Mouse (Mus musculus): Measurements from ENCODE around the gene Cpt1c. TPM values are rescaled to one million over a fixed set of nuclear protein-coding genes. Genes with fewer than 3 reads are reported as not detected.

Gene Cpt1c
- total and polyA plus RNA-seq, 2 experiments from 2014 or later, result 54.0 to 88.1 TPM

DNA sequence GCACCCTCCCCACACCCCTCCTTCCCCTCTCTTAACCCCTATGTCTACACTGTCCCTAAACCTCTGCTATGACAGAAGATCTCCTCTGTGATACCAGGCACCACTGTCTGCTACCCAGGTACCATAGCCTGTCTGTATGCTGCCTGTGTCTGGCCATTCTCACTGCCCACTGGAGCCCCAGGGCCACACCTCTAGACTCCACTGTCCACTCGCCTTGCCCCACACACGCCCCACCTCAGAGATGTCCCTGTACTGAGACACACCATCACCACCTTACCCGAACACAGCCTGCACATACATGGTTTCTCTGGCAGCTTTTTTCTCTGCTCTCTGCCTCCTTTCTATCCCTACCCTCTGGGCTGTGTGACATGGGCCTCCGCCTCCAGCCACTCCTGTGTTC, 57.8 kb downstream of the Cpt1c start:
- no peaks in the 10 kb centered on the region for H3K27me3 ChIP-seq (ENCODE audit: insufficient read depth, low read length)
- no peak overlapping the region for H3K9ac ChIP-seq (replicated peaks; ENCODE audit: low read length, poor library complexity, severe bottlenecking)
- no peak overlapping the region for H3K27ac ChIP-seq (ENCODE audit: low read depth, low read length)
- 93% methylated on average over 4 of the region's 4 CpGs for WGBS
- TF ChIP-seq CTCF (IDR thresholded peaks at IDR 0.05), result no peak
- DNase-seq (ENCODE audit: low spot score), result no peak
- H3K4me1 ChIP-seq (ENCODE audit: insufficient read depth, low read length), result no peaks in the 10 kb centered on the region
- peaks cover 28% of the 10 kb centered on the region for H3K36me3 ChIP-seq (ENCODE audit: insufficient read depth, low read length)
- no peak for ATAC-seq (ENCODE audit: low FRiP score)
- H3K4me2 ChIP-seq (ENCODE audit: low read depth, low read length, poor library complexity, severe bottlenecking), result no peak overlapping the region
- H3K9me3 ChIP-seq (ENCODE audit: low read length), result no peaks in the 10 kb centered on the region
- H3K4me3 ChIP-seq (ENCODE audit: low read depth, low read length), result no peak overlapping the region

DNA sequence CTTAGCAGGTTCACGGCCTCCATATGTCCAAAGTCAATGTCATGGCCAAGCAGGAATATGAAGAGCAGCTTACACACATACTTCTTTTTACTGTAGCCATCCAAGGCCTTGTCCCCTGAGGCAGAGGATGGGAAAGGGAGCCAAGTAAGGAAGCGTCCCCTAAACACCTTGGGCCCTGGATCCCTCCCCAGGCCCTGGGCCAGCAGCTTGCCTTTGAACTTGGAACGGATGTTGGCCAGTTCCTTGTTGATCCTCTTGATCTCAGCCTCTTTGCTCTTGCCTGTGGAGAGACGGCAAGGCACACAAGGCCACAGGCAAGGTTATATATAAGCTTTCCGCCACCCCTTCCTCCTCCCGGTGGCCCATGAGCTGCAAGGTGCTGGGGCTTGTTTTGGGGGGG, 58.5 kb downstream of the Cpt1c start:
- Histone ChIP-seq H3K4me3 (ENCODE audit: low read depth, low read length) (no peak overlapping the region), H3K27me3 (ENCODE audit: insufficient read depth, low read length) (no peaks in the 10 kb centered on the region), H3K9me3 (ENCODE audit: low read length) (no peaks in the 10 kb centered on the region), H3K27ac (ENCODE audit: low read depth, low read length) (no peak overlapping the region), H3K4me1 (ENCODE audit: insufficient read depth, low read length) (no peaks in the 10 kb centered on the region), H3K9ac (replicated peaks; ENCODE audit: low read length, poor library complexity, severe bottlenecking) (no peak overlapping the region), H3K4me2 (ENCODE audit: low read depth, low read length, poor library complexity, severe bottlenecking) (no peak overlapping the region), H3K36me3 (ENCODE audit: insufficient read depth, low read length) (peaks cover 28% of the 10 kb centered on the region)
- ATAC-seq (ENCODE audit: low FRiP score) (no peak), DNase-seq (ENCODE audit: low spot score) (no peak)
- no peak for TF ChIP-seq CTCF (IDR thresholded peaks at IDR 0.05)
- WGBS, result 88% methylated on average over 6 of the region's 6 CpGs

DNA sequence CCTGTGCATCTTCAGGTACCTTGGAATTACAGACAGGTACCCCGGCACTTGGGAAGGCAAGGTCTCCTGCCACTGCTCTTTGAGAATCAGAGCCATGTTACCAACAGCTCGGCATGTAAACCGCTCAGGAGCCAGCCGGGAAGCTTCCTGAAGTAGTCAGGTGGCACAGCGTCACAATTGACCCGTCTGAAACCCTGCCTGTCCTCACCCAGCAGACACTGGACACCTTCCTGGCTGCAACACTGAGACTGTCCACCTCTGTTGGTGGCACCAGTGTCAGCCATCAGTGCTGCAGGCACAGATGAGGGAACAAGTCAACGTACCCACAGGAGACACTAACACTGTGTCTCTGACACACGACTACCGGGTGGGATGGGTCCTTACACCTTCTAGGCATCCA, 59.3 kb downstream of the Cpt1c start:
- DNase-seq (ENCODE audit: low spot score) (no peak), ATAC-seq (ENCODE audit: low FRiP score) (no peak)
- no peak overlapping the region for H3K4me2 ChIP-seq (ENCODE audit: low read depth, low read length, poor library complexity, severe bottlenecking)
- H3K27ac ChIP-seq (ENCODE audit: low read depth, low read length), result no peak overlapping the region
- no peak overlapping the region for H3K4me3 ChIP-seq (ENCODE audit: low read depth, low read length)
- no peaks in the 10 kb centered on the region for H3K4me1 ChIP-seq (ENCODE audit: insufficient read depth, low read length)
- H3K9me3 ChIP-seq (ENCODE audit: low read length), result no peaks in the 10 kb centered on the region
- no peak for TF ChIP-seq CTCF (IDR thresholded peaks at IDR 0.05)
- H3K36me3 ChIP-seq (ENCODE audit: insufficient read depth, low read length), result peaks cover 36% of the 10 kb centered on the region
- no peaks in the 10 kb centered on the region for H3K27me3 ChIP-seq (ENCODE audit: insufficient read depth, low read length)
- 91% methylated on average over 9 of the region's 9 CpGs for WGBS
- no peak overlapping the region for H3K9ac ChIP-seq (replicated peaks; ENCODE audit: low read length, poor library complexity, severe bottlenecking)

DNA sequence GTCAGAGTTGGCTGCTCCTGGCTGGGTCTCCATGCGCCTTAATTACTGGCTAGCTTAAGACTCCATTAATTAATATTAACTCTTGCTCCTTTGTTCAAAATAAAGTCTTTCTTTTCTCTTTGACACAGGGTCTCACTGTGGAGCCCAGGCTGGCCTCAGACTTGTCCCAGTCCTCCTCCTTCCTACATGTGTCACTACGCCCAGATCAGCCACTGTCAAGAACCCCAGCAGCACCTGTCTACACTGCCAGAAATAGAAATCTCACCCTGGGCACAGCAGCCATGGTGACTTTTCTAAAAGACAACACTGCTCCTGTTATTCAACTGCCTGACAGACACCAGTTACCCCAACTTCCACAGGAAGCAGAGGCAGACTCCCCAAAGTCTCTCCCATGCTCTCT, 60.3 kb downstream of the Cpt1c start:
- WGBS, result 83% methylated on average over 2 of the region's 2 CpGs
- Histone ChIP-seq H3K27me3 (ENCODE audit: insufficient read depth, low read length) (no peaks in the 10 kb centered on the region), H3K36me3 (ENCODE audit: insufficient read depth, low read length) (peaks cover 44% of the 10 kb centered on the region), H3K27ac (ENCODE audit: low read depth, low read length) (0 out of 2 replicates have a peak overlapping the region, but pooled peaks have one; percentile 32), H3K9ac (replicated peaks; ENCODE audit: low read length, poor library complexity, severe bottlenecking) (no peak overlapping the region), H3K9me3 (ENCODE audit: low read length) (no peaks in the 10 kb centered on the region), H3K4me3 (ENCODE audit: low read depth, low read length) (no peak overlapping the region), H3K4me2 (ENCODE audit: low read depth, low read length, poor library complexity, severe bottlenecking) (no peak overlapping the region), H3K4me1 (ENCODE audit: insufficient read depth, low read length) (no peaks in the 10 kb centered on the region)
- no peak for ATAC-seq (ENCODE audit: low FRiP score)
- DNase-seq (ENCODE audit: low spot score), result no peak
- no peak for TF ChIP-seq CTCF (IDR thresholded peaks at IDR 0.05)

Small RNA genes within 50 kb of the gene (microRNA-seq; reads per million reads assigned to microRNA genes)
- not detected for gene Mir7054 (ENCODE audit: borderline number of aligned reads)

Other genes with a start within 250 kb of the Cpt1c start
Only the 30 nearest of the 35 such genes appear.
- 51.4 and 65.9 TPM in 2 replicates for gene Nup62, start 158.8 kb downstream of the Cpt1c start, total RNA-seq (2014; rRNA removed)
- 45.8 and 46.9 TPM in 2 replicates for gene Nup62, start 158.8 kb downstream of the Cpt1c start, polyA plus RNA-seq (2015; fragmentation: Nextera tagmentation; extraction: Ambion mirVana)
- not detected in 2 replicates for gene Il4i1, start 158.5 kb downstream of the Cpt1c start, total RNA-seq (2014; rRNA removed)
- 0.62 and 1.1 TPM in 2 replicates for gene Il4i1, start 158.5 kb downstream of the Cpt1c start, polyA plus RNA-seq (2015; fragmentation: Nextera tagmentation; extraction: Ambion mirVana)
- gene Atf5, start 158.2 kb downstream of the Cpt1c start, total RNA-seq (2014; rRNA removed), result 4.8 and 6.8 TPM in 2 replicates
- gene Atf5, start 158.2 kb downstream of the Cpt1c start, polyA plus RNA-seq (2015; fragmentation: Nextera tagmentation; extraction: Ambion mirVana), result 3.4 and 3.7 TPM in 2 replicates
- gene Akt1s1, start 125.9 kb downstream of the Cpt1c start, total RNA-seq (2014; rRNA removed), result 104 and 120 TPM in 2 replicates
- gene Akt1s1, start 125.9 kb downstream of the Cpt1c start, polyA plus RNA-seq (2015; fragmentation: Nextera tagmentation; extraction: Ambion mirVana), result 89.1 and 91.0 TPM in 2 replicates
- gene Tbc1d17, start 125.8 kb downstream of the Cpt1c start, total RNA-seq (2014; rRNA removed), result 79.7 and 129 TPM in 2 replicates
- gene Tbc1d17, start 125.8 kb downstream of the Cpt1c start, polyA plus RNA-seq (2015; fragmentation: Nextera tagmentation; extraction: Ambion mirVana), result 115 and 126 TPM in 2 replicates
- 29.5 and 32.4 TPM in 2 replicates for gene Pnkp, start 117.7 kb downstream of the Cpt1c start, total RNA-seq (2014; rRNA removed)
- 31.2 and 31.5 TPM in 2 replicates for gene Pnkp, start 117.7 kb downstream of the Cpt1c start, polyA plus RNA-seq (2015; fragmentation: Nextera tagmentation; extraction: Ambion mirVana)
- gene Ptov1, start 105.1 kb downstream of the Cpt1c start, total RNA-seq (2014; rRNA removed), result 484 and 500 TPM in 2 replicates
- gene Ptov1, start 105.1 kb downstream of the Cpt1c start, polyA plus RNA-seq (2015; fragmentation: Nextera tagmentation; extraction: Ambion mirVana), result 430 and 439 TPM in 2 replicates
- 153 and 182 TPM in 2 replicates for gene Med25, start 82.1 kb downstream of the Cpt1c start, total RNA-seq (2014; rRNA removed)
- gene Med25, start 82.1 kb downstream of the Cpt1c start, polyA plus RNA-seq (2015; fragmentation: Nextera tagmentation; extraction: Ambion mirVana), result 150 and 154 TPM in 2 replicates
- gene Fuz, start 78.8 kb downstream of the Cpt1c start, total RNA-seq (2014; rRNA removed), result 18.5 and 22.4 TPM in 2 replicates
- gene Fuz, start 78.8 kb downstream of the Cpt1c start, polyA plus RNA-seq (2015; fragmentation: Nextera tagmentation; extraction: Ambion mirVana), result 14.8 and 15.4 TPM in 2 replicates
- 208 and 238 TPM in 2 replicates for gene Ap2a1, start 45.4 kb downstream of the Cpt1c start, total RNA-seq (2014; rRNA removed)
- gene Ap2a1, start 45.4 kb downstream of the Cpt1c start, polyA plus RNA-seq (2015; fragmentation: Nextera tagmentation; extraction: Ambion mirVana), result 128 and 129 TPM in 2 replicates
- not detected in 2 replicates for gene Tsks, start 31.6 kb downstream of the Cpt1c start, total RNA-seq (2014; rRNA removed)
- 0.12 and 0.17 TPM in 2 replicates for gene Tsks, start 31.6 kb downstream of the Cpt1c start, polyA plus RNA-seq (2015; fragmentation: Nextera tagmentation; extraction: Ambion mirVana)
- 218 and 285 TPM in 2 replicates for gene Prmt1, start 11.7 kb upstream of the Cpt1c start, total RNA-seq (2014; rRNA removed)
- gene Prmt1, start 11.7 kb upstream of the Cpt1c start, polyA plus RNA-seq (2015; fragmentation: Nextera tagmentation; extraction: Ambion mirVana), result 580 and 583 TPM in 2 replicates
- gene Irf3, start 22.8 kb upstream of the Cpt1c start, total RNA-seq (2014; rRNA removed), result 37.2 and 40.6 TPM in 2 replicates
- gene Irf3, start 22.8 kb upstream of the Cpt1c start, polyA plus RNA-seq (2015; fragmentation: Nextera tagmentation; extraction: Ambion mirVana), result 25.6 and 25.9 TPM in 2 replicates
- 7.8 and 11.4 TPM in 2 replicates for gene Bcl2l12, start 23.9 kb upstream of the Cpt1c start, total RNA-seq (2014; rRNA removed)
- gene Bcl2l12, start 23.9 kb upstream of the Cpt1c start, polyA plus RNA-seq (2015; fragmentation: Nextera tagmentation; extraction: Ambion mirVana), result 5.9 and 8.4 TPM in 2 replicates
- 86.5 and 90.9 TPM in 2 replicates for gene Scaf1, start 41.5 kb upstream of the Cpt1c start, total RNA-seq (2014; rRNA removed)
- 49.0 and 53.3 TPM in 2 replicates for gene Scaf1, start 41.5 kb upstream of the Cpt1c start, polyA plus RNA-seq (2015; fragmentation: Nextera tagmentation; extraction: Ambion mirVana)
- gene Rras, start 43.1 kb upstream of the Cpt1c start, total RNA-seq (2014; rRNA removed), result 7.3 and 7.9 TPM in 2 replicates
- 11.9 and 14.0 TPM in 2 replicates for gene Rras, start 43.1 kb upstream of the Cpt1c start, polyA plus RNA-seq (2015; fragmentation: Nextera tagmentation; extraction: Ambion mirVana)
- 17.4 and 17.9 TPM in 2 replicates for gene Prr12, start 78.0 kb upstream of the Cpt1c start, total RNA-seq (2014; rRNA removed)
- 8.8 and 9.2 TPM in 2 replicates for gene Prr12, start 78.0 kb upstream of the Cpt1c start, polyA plus RNA-seq (2015; fragmentation: Nextera tagmentation; extraction: Ambion mirVana)
- gene Nosip, start 87.6 kb upstream of the Cpt1c start, total RNA-seq (2014; rRNA removed), result 68.3 and 79.4 TPM in 2 replicates
- gene Nosip, start 87.6 kb upstream of the Cpt1c start, polyA plus RNA-seq (2015; fragmentation: Nextera tagmentation; extraction: Ambion mirVana), result 70.0 and 72.3 TPM in 2 replicates
- 7.7 and 10.3 TPM in 2 replicates for gene Prrg2, start 87.8 kb upstream of the Cpt1c start, total RNA-seq (2014; rRNA removed)
- 13.7 and 15.7 TPM in 2 replicates for gene Prrg2, start 87.8 kb upstream of the Cpt1c start, polyA plus RNA-seq (2015; fragmentation: Nextera tagmentation; extraction: Ambion mirVana)
- gene Rcn3, start 117.4 kb upstream of the Cpt1c start, total RNA-seq (2014; rRNA removed), result 24.2 and 29.5 TPM in 2 replicates
- gene Rcn3, start 117.4 kb upstream of the Cpt1c start, polyA plus RNA-seq (2015; fragmentation: Nextera tagmentation; extraction: Ambion mirVana), result 31.9 and 33.6 TPM in 2 replicates
- gene Fcgrt, start 129.0 kb upstream of the Cpt1c start, total RNA-seq (2014; rRNA removed), result 27.2 and 30.5 TPM in 2 replicates
- gene Fcgrt, start 129.0 kb upstream of the Cpt1c start, polyA plus RNA-seq (2015; fragmentation: Nextera tagmentation; extraction: Ambion mirVana), result 36.4 and 44.5 TPM in 2 replicates
- 1,069 and 1,136 TPM in 2 replicates for gene Rps11, start 149.6 kb upstream of the Cpt1c start, total RNA-seq (2014; rRNA removed)
- 671 and 697 TPM in 2 replicates for gene Rps11, start 149.6 kb upstream of the Cpt1c start, polyA plus RNA-seq (2015; fragmentation: Nextera tagmentation; extraction: Ambion mirVana)
- gene Rpl13a, start 153.9 kb upstream of the Cpt1c start, total RNA-seq (2014; rRNA removed), result 1,048 and 1,621 TPM in 2 replicates
- 667 and 701 TPM in 2 replicates for gene Rpl13a, start 153.9 kb upstream of the Cpt1c start, polyA plus RNA-seq (2015; fragmentation: Nextera tagmentation; extraction: Ambion mirVana)
- 2.0 TPM in 1 of 2 replicates, not detected in the other for gene Gm45713, start 161.4 kb upstream of the Cpt1c start, total RNA-seq (2014; rRNA removed)
- 0.39 TPM in 1 of 2 replicates, not detected in the other for gene Gm45713, start 161.4 kb upstream of the Cpt1c start, polyA plus RNA-seq (2015; fragmentation: Nextera tagmentation; extraction: Ambion mirVana)
- gene Flt3l, start 161.6 kb upstream of the Cpt1c start, total RNA-seq (2014; rRNA removed), result 3.4 and 7.8 TPM in 2 replicates
- gene Flt3l, start 161.6 kb upstream of the Cpt1c start, polyA plus RNA-seq (2015; fragmentation: Nextera tagmentation; extraction: Ambion mirVana), result 1.3 and 1.7 TPM in 2 replicates
- 104 and 124 TPM in 2 replicates for gene Pih1d1, start 179.5 kb upstream of the Cpt1c start, total RNA-seq (2014; rRNA removed)
- 77.1 and 81.6 TPM in 2 replicates for gene Pih1d1, start 179.5 kb upstream of the Cpt1c start, polyA plus RNA-seq (2015; fragmentation: Nextera tagmentation; extraction: Ambion mirVana)
- gene Aldh16a1, start 179.7 kb upstream of the Cpt1c start, total RNA-seq (2014; rRNA removed), result 18.9 and 22.0 TPM in 2 replicates
- 12.9 and 15.2 TPM in 2 replicates for gene Aldh16a1, start 179.7 kb upstream of the Cpt1c start, polyA plus RNA-seq (2015; fragmentation: Nextera tagmentation; extraction: Ambion mirVana)
- 1.9 and 2.5 TPM in 2 replicates for gene Slc17a7, start 189.1 kb upstream of the Cpt1c start, total RNA-seq (2014; rRNA removed)
- 0.95 and 0.96 TPM in 2 replicates for gene Slc17a7, start 189.1 kb upstream of the Cpt1c start, polyA plus RNA-seq (2015; fragmentation: Nextera tagmentation; extraction: Ambion mirVana)
- not detected in 2 replicates for gene Gfy, start 204.7 kb upstream of the Cpt1c start, total RNA-seq (2014; rRNA removed)
- 0.11 and 0.51 TPM in 2 replicates for gene Gfy, start 204.7 kb upstream of the Cpt1c start, polyA plus RNA-seq (2015; fragmentation: Nextera tagmentation; extraction: Ambion mirVana)
- gene Pth2, start 206.1 kb upstream of the Cpt1c start, total RNA-seq (2014; rRNA removed), result not detected in 2 replicates
- 0.93 and 1.3 TPM in 2 replicates for gene Pth2, start 206.1 kb upstream of the Cpt1c start, polyA plus RNA-seq (2015; fragmentation: Nextera tagmentation; extraction: Ambion mirVana)

All from midbrain, postnatal 0 days (tissue).